ENCODE assay signal across 8 mouse cellular contexts in genomic region chr5:112394779-112395443, GRCm38 (mm10). TPM values are rescaled to one million over a fixed set of nuclear protein-coding genes. Genes with fewer than 3 reads are reported as not detected.
DNase-seq lines count a peak whose midpoint lies in the region; ATAC-seq and TF ChIP-seq lines count a peak whose summit lies in the region.

TSS of gene Asphd2 (minus strand) at chr5:112394866.

- H3K9me3 ChIP-seq in lung, embryonic 15.5 days, result no peaks in the 10 kb centered on the region
- no peaks in the 10 kb centered on the region for H3K9me3 ChIP-seq in intestine, embryonic 15.5 days
- H3K9me3 ChIP-seq in limb, embryonic 14.5 days (ENCODE audit: control insufficient read depth, low read length), result no peaks in the 10 kb centered on the region
- no peaks in the 10 kb centered on the region for H3K9me3 ChIP-seq in neural tube, embryonic 15.5 days (replicated peaks)

- H3K27me3 ChIP-seq in lung, embryonic 15.5 days, result peaks cover 38% of the 10 kb centered on the region
- H3K27me3 ChIP-seq in intestine, embryonic 15.5 days (replicated peaks), result peaks cover 25% of the 10 kb centered on the region
- H3K27me3 ChIP-seq in limb, embryonic 14.5 days (ENCODE audit: control insufficient read depth, insufficient read depth, low read length), result no peaks in the 10 kb centered on the region; the same call in 1 of the 2 replicates
- no peaks in the 10 kb centered on the region for H3K27me3 ChIP-seq in neural tube, embryonic 15.5 days (replicated peaks)

- ATAC-seq in lung, embryonic 15.5 days (ENCODE audit: borderline replicate concordance, extremely low read depth, low FRiP score, low TSS enrichment), result peak; percentile 72
- ATAC-seq in intestine, embryonic 15.5 days, result peak; percentile 90
- ATAC-seq in limb, embryonic 14.5 days (ENCODE audit: low FRiP score, low read depth), result peak; percentile 89
- ATAC-seq in neural tube, embryonic 15.5 days (ENCODE audit: low FRiP score), result peak; percentile 90

- no peak within 1 kb of the TSS for H3K27ac ChIP-seq in lung, embryonic 15.5 days
- no peak within 1 kb of the TSS for H3K27ac ChIP-seq in gastrocnemius, adult 2 months
- H3K27ac ChIP-seq in intestine, embryonic 15.5 days, result peak within 1 kb of the TSS; percentile 71
- peak within 1 kb of the TSS; percentile 61 for H3K27ac ChIP-seq in limb, embryonic 14.5 days (replicated peaks; ENCODE audit: low read depth, low read length)
- H3K27ac ChIP-seq in neural tube, embryonic 15.5 days (replicated peaks), result peak within 1 kb of the TSS; percentile 89

- H3K36me3 ChIP-seq in lung, embryonic 15.5 days, result no peaks in the 10 kb centered on the region
- no peaks in the 10 kb centered on the region for H3K36me3 ChIP-seq in intestine, embryonic 15.5 days
- peaks cover 14% of the 10 kb centered on the region; the same call in 1 of the 2 replicates for H3K36me3 ChIP-seq in limb, embryonic 14.5 days (ENCODE audit: control insufficient read depth, insufficient read depth, low read length)
- peaks cover 11% of the 10 kb centered on the region for H3K36me3 ChIP-seq in neural tube, embryonic 15.5 days

- no peak for DNase-seq in lung, adult 18-20 months
- DNase-seq in cerebellum, postnatal 4 days (ENCODE audit: low spot score in 2 of 2), result peak; percentile 49 to 78
- DNase-seq in gastrocnemius, adult 2 months, result peak; percentile 51
- DNase-seq in limb, embryonic 14.5 days (ENCODE audit: low spot score), result peak; percentile 76
- DNase-seq in spleen, adult 12 weeks (ENCODE audit: low spot score), result no peak

- 0 out of 2 replicates have a peak, but pooled peaks have one; percentile 8 for TF ChIP-seq POLR2A in limb, embryonic 14.5 days (IDR thresholded peaks at IDR 0.05; ENCODE audit: borderline replicate concordance, extremely low read depth, insufficient read depth, insufficient read length)

- no peak for TF ChIP-seq CTCF in gastrocnemius, adult 2 months (IDR thresholded peaks at IDR 0.05)

- peak within 1 kb of the TSS; percentile 52 for H3K4me3 ChIP-seq in lung, embryonic 15.5 days
- peak within 1 kb of the TSS; percentile 68 for H3K4me3 ChIP-seq in gastrocnemius, adult 2 months
- peak within 1 kb of the TSS; percentile 60 for H3K4me3 ChIP-seq in intestine, embryonic 15.5 days (replicated peaks)
- peak within 1 kb of the TSS; percentile 57 for H3K4me3 ChIP-seq in limb, embryonic 14.5 days (replicated peaks; ENCODE audit: low read length)
- peak within 1 kb of the TSS; percentile 68 for H3K4me3 ChIP-seq in neural tube, embryonic 15.5 days (replicated peaks)

- WGBS in lung, embryonic 15.5 days, result 2% methylated on average over 60 of the region's 67 CpGs
- 3% methylated on average over 29 of the region's 67 CpGs for WGBS in intestine, embryonic 15.5 days
- 4% methylated on average over 29 of the region's 67 CpGs for WGBS in limb, embryonic 14.5 days
- WGBS in neural tube, embryonic 15.5 days, result under 1% methylated on average over 44 of the region's 67 CpGs

- H3K4me2 ChIP-seq in lung, embryonic 15.5 days, result peak within 1 kb of the TSS; percentile 92
- peak within 1 kb of the TSS; percentile 89 for H3K4me2 ChIP-seq in intestine, embryonic 15.5 days (replicated peaks)
- H3K4me2 ChIP-seq in limb, embryonic 14.5 days (replicated peaks; ENCODE audit: low read depth, low read length, severe bottlenecking), result peak within 1 kb of the TSS; percentile 68
- peak within 1 kb of the TSS; percentile 77 for H3K4me2 ChIP-seq in neural tube, embryonic 15.5 days

- intact Hi-C loops in gastrocnemius, adult 2 months (cut with DNase I), result no loop called here

- H3K4me1 ChIP-seq in lung, embryonic 15.5 days, result peaks cover 10% of the 10 kb centered on the region; the same call in 1 of the 2 replicates
- H3K4me1 ChIP-seq in intestine, embryonic 15.5 days (replicated peaks), result peaks cover 8% of the 10 kb centered on the region; the same call in 1 of the 2 replicates
- peaks cover 7% of the 10 kb centered on the region for H3K4me1 ChIP-seq in limb, embryonic 14.5 days (ENCODE audit: control insufficient read depth, insufficient read depth, low read length)
- peaks cover 50% of the 10 kb centered on the region for H3K4me1 ChIP-seq in neural tube, embryonic 15.5 days

- peak within 1 kb of the TSS; percentile 31 for H3K9ac ChIP-seq in lung, embryonic 15.5 days
- H3K9ac ChIP-seq in intestine, embryonic 15.5 days, result peak within 1 kb of the TSS; percentile 36
- peak within 1 kb of the TSS; percentile 68 for H3K9ac ChIP-seq in limb, embryonic 14.5 days (ENCODE audit: low read depth, low read length, severe bottlenecking)
- H3K9ac ChIP-seq in neural tube, embryonic 15.5 days (replicated peaks), result peak within 1 kb of the TSS; percentile 68

RNA-seq across cellular contexts. Expression of gene Asphd2, which starts in this region (rescaled TPM):
- polyA plus RNA-seq in lung, embryonic 15.5 days (2015; fragmentation: Nextera tagmentation; extraction: Ambion mirVana), result 3.8 and 3.9 TPM in 2 replicates
- total RNA-seq in gastrocnemius, adult 2 months (2021), result under 1 TPM; 0.17 to 0.18 TPM
- polyA plus RNA-seq in intestine, embryonic 15.5 days (2015; fragmentation: Nextera tagmentation; extraction: Ambion mirVana), result 8.5 and 10.1 TPM in 2 replicates
- polyA plus RNA-seq in limb, embryonic 14.5 days (2012; rRNA removed), result 23.1 and 36.8 TPM in 2 replicates
- 25.9 and 26.1 TPM in 2 replicates for polyA plus RNA-seq in limb, embryonic 14.5 days (2014; fragmentation: Nextera tagmentation; extraction: Ambion mirVana)
- polyA plus RNA-seq in neural tube, embryonic 15.5 days (2015; fragmentation: Nextera tagmentation; extraction: Ambion mirVana), result 58.3 and 89.1 TPM in 2 replicates

Comparison
In these comparisons a context has a peak if more than half of its experiments do, and no peak if none do; other contexts are left out.
1. Peak in DNase-seq and H3K4me3 ChIP-seq in gastrocnemius, adult 2 months; RNA of the gene not detected or under 1 TPM.
2. H3K27ac ChIP-seq: peak in intestine, embryonic 15.5 days (single experiment), limb, embryonic 14.5 days (single experiment) and neural tube, embryonic 15.5 days (single experiment); none in lung, embryonic 15.5 days (single experiment) and gastrocnemius, adult 2 months (single experiment).
3. DNase-seq: peak in cerebellum, postnatal 4 days (2 of 2) and limb, embryonic 14.5 days (single experiment); none in lung, adult 18-20 months (0 of 2) and spleen, adult 12 weeks (single experiment).
4. Peak in every context shown above with its lines, with median percentiles within 50 percentile points of each other: ATAC-seq, H3K4me2 ChIP-seq, H3K4me3 ChIP-seq and H3K9ac ChIP-seq.